Mouse (Mus musculus) left cerebral cortex, adult 8-10 months (tissue): Measurements from ENCODE around the gene Abcc5. TPM values are rescaled to one million over a fixed set of nuclear protein-coding genes. Genes with fewer than 3 reads are reported as not detected.
A peak's percentile ranks its signal among the peaks of the same experiment; 100 is the strongest.

Experiments used
- DNase-seq, 2 experiments: peaks; one replicate each; pipeline ENCODE4 v3.0.0; 2022; ENCODE audit warnings: low spot score in 2 of 2
- total RNA-seq, 4 experiments: library from RNA; stranded (reverse); gene quantifications; 2 replicates each; pipeline ENCODE4 v1.2.4; 2022

Abcc5 gene
- total RNA-seq, 4 experiments from 2014 or later: 189 to 219 (median 203) TPM

GRCm38 (mm10) chr16:20424226-20424663, 1.9 kb downstream of the Abcc5 start:
- DNase-seq: no peak

- DNase-seq: no peak
These were observed 3.1 kb downstream of the Abcc5 start for GRCm38 (mm10) chr16:20422938-20423730.

DNA sequence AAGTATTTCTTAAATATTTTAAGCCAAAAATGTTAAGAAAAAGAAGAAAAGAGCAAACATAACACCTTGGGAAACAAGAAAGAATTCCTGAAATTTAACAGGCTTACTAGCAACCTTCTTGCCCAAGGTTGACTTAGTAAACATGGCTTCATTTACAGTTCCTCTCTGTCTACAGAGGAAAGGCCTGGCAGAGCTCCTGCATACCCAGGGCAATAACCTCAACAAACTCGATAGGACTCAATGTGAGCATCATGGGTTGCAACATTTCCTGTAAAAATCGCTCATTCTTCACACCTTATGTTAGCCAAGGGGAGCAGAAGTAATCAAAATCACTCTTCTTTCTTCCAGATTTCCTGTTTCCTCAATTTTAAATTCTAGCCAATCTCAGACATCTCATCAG, 8.1 kb downstream of the Abcc5 start:
- DNase-seq: no peak

DNA sequence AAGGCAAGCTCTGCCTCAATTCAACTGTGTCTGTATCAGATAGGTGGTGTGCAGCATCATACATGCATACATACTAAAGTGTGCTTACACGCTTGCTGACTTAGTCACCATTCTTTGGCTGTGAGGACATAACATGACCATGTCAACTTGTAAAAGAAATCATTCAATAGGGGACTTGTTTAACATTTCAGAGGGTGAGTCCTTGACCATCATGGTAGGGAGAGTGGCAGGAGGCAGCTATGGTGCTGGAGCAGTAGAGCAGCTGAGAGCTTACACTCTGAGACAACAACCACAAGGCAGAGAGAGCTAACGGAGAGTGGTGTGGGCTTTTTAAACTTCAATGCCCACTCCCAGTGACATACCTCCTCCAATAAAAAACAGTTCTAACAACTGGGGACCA, 9.9 kb downstream of the Abcc5 start:
- no peak for DNase-seq

DNA sequence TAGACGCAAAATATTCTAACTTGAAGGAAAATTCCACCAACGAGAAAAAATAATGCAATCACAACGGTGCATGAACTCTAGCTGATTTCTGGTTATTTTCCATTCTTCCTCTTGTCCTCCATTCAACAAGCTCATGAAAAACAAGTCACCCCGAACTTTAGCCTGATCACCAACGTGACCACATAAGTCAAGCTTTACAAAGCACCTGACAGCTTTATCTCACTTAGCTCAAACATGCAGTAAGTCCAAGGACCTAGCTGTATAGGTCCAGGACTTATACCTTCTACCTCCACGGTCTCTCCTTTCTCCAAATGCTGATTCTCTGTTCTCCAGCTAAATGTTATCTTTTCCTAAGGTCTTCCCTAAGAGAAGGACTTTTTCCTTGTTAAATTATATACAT, 10.4 kb downstream of the Abcc5 start:
- DNase-seq: no peak

DNA sequence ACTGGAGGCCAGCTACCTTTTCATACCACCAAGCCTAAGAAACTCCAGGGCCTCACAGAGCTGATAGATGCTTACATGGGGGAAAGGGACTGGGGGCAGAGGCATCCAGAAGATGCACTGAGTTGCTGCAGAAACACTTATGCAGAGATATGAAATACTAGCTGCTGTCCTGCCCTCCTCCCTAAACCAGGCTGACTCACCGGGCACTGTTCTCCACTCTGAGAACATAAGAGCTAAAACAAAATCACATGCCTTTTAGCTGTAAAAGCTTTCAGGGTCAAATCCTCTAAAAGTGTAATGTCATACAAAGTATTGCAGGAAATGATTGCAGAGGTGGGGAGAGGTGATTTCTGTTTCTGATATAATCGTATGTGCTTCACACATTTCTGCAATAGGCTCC, 11.0 kb downstream of the Abcc5 start:
- DNase-seq: no peak

DNA sequence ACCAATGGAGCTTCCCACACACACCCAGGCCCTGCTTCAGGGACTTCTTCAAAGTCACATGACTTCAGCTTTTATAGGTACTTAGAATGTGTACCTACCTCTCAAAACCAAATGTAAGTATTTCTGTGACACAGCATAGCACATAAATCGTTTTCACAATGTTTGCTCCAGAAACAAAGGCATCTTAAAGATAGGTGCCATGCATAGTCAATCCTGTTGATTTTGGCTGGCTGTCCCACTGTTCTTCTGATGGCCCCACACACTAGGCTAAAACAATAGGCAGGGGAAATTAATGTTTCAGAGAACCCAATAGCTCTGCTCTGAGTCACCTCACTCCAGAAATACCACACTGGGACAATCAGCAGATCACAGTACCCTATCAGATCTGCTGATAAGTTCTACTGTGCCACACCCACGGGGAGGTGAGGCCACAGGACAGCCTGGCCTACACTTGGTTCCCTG, 12.3 kb downstream of the Abcc5 start:
- DNase-seq: no peak

DNA sequence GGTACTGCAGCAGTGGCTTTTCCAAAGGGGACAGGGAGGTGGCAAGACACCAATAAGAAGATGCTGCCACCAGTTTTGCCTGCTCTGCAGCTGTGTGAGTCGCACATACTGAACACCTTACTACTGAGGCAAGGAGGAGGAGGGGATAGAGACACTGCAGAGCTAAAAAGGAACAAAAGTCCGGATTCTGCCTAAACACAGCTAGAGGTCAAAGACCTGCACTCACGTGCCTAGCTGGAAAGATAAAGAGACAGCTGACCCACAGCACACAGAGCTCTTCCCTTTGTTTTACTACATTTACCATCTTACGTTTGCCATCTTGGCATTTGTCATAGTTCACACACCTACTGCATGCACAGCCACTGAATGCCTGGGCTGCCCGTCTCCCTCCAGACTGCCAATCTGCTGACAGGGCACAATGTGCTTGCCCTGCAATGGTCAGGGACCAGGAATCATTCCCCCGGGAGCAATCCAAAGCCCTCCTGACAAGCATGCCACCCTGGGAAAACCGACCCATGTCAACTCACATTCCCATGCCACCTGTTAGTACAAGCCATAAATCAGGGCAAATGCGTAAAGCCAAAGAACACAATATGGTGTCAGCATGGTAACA, 14.1 kb downstream of the Abcc5 start:
- DNase-seq: no peak

DNA sequence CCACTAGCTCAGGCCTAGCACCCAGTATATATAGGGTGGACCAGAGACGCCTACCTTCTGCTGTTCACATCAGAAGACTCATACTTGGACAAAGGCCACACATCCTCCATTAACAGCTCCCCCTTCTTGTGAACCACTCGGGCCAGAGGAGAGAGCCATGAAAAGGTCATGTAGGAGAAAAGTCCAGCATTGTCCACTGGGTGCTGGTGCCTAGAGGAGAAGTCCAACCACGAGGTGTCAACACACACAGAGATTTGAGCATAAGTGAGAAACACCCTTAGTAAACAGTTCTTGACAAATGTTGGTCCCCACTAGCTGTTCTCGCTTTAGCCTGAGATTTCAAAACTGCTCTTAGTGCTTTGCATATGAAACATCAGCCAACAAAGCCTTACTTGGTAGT, 20.9 kb downstream of the Abcc5 start:
- no peak for DNase-seq

GRCm38 (mm10) chr16:20403327-20403726, 22.9 kb downstream of the Abcc5 start:
- DNase-seq: no peak

- DNase-seq: no peak
These were observed 24.6 kb downstream of the Abcc5 start for GRCm38 (mm10) chr16:20401592-20401991.

DNA sequence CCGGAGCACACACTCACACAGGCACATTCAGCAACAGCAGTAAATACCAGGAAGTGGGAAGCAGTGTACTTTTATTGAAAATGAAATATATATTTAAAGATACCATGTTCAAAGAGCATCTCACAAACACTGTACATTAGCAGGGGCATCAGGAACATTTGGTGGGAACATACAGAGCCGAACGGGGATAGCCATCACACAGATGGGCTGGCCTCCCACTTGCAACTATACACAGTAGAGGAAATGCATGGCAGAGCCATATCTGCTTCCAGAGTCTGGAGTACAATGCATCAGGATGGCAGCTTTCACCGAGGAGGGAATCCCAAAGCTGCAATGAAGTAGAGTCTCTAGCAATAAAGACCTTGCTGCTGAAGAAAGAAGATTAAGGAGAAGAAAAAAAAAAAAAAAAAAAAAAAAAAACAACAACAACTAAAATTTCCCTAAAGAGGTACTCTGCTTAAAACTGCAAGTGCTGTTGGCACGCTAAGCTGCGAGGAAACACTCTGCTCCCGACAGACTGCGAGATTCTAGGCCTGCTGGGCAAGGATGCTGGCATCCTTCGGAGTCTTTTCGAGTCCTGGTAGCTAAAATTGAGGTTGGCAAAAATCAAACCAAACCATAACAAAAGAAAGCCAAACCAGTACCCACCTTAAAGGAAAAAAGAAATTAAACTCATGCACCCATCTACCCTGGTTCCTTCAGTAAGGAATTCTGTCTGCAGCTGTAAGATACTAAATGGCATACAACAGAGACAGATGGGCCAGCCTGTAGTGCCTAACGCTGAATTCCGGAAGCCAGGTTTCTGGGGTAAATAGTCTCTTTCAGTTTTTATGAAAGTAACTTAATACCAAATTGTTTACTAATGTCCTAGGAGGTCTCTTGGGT, 25.2 kb downstream of the Abcc5 start:
- DNase-seq: peak in 1 of 2 experiments; percentile 26

GRCm38 (mm10) chr16:20396851-20397250, 29.3 kb downstream of the Abcc5 start:
- no peak for DNase-seq

- no peak for DNase-seq
These were observed 30.8 kb downstream of the Abcc5 start for GRCm38 (mm10) chr16:20395216-20395907.

DNA sequence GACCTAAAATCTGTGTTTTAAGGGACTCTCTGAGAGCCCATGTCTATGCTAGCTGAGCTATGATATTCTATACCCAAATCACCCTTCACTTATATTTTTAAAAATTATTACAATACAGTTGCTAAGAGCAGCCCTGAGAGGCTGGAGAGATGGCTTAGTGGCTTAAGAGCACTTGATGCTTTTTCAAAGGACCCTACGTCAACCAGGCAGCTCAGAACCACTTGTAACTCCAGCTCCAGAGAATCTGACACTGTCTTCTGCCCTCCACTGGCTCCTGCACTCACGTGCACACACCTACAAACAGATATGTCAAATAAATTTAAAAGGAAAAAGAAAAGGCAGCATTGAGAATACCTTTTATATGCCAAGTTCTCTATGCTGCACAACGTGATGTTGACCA, 34.4 kb downstream of the Abcc5 start:
- no peak for DNase-seq

DNA sequence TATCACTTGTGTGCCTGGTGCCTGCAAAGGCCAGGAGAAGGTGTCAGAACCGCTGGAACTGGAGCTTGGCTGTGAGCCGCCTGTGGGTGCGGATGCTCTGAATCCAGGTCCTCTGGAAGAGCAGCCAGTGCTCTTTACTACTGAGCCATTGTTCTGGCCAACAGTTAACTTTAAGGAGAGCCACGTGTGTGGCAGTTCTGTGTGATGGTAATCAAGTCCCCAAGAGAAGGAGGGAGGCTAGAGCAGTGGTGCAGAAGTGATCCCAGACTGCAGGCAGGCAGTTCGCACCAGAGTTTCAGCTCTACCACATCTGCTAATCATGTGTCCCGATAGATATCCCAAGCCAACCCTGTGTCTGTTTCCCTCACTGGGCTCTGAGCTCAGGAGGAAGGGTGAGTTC, 36.0 kb downstream of the Abcc5 start:
- no peak for DNase-seq

DNA sequence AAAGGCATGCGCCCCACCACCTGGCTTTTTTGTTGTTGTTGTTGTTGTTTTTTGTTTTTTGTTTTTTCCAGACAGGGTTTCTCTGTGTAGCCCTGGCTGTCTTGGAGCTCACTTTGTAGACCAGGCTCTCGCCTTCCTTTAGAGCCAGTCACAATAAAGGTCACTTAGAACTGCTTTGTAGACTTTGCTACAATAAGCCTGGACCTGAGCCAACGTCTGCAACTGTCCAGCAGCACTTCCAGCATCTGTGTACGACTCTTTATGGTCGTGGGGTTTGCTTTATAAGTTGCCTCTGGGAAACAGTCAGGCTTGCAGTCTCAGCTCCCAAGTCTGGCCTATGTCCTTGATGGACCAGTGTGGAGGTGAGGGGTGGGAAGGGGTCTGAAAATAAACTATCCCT, 45.2 kb downstream of the Abcc5 start:
- DNase-seq: no peak

- no peak for DNase-seq
These were observed 50.9 kb downstream of the Abcc5 start for GRCm38 (mm10) chr16:20375341-20375740.

- no peak for DNase-seq
These were observed 54.5 kb downstream of the Abcc5 start for GRCm38 (mm10) chr16:20371731-20372130.

- no peak for DNase-seq
These were observed 58.0 kb downstream of the Abcc5 start for GRCm38 (mm10) chr16:20368221-20368620.

DNA sequence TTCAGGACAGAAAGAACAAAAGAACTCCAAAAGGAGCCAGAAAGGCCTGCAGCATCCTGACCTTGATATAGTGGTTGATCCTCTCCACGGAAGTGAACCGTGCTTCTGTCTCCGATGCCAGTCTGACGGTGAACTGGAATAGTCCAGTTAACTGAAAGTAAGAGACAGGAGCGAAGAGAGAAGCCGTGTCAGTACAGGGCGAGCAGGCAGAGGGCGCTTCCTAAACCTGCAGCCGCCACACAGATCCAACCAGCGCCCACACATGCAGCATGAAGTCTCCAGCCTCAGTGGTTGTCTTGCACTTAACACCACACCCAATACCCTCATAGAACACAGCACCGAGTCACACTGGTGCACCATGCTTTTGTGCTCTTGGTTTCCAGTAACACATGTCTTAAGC, 64.1 kb downstream of the Abcc5 start:
- DNase-seq: no peak
